ENCODE assay signal across 7 mouse cellular contexts in the genomic region with DNA sequence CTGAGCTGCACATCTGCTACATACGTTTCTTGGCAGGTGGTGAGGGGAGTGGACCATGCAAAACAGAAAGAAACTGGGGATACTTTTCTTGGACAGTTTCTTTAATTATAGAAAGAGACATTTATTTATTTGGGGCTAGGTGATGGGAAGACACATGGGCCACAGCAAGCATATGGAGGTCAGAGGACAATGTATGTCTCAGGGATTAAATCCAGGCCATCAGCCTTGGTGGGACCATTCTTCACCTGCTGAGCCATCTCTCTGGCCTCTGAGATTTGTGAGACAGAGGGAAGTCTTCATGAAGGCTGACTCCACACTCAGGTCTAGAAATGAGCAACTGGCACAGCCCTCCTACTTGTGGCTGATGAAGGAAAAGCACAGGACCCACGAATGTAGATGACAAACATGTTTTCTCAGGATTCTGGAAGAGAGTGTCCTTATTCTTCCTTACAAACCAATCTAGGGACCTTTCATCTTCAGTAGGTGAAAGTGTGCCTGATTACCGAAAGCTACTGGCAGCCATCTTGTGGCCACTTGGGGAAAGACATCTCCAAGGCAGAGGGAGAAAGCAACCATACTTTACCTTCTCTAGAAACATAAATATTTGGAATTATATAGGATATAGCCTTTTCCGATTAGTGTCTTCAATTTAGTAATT. TPM values are rescaled to one million over a fixed set of nuclear protein-coding genes. Genes with fewer than 3 reads are reported as not detected.
DNase-seq lines count a peak whose midpoint lies in the region; ATAC-seq and TF ChIP-seq lines count a peak whose summit lies in the region.

No protein-coding gene starts in this region.

- no peak overlapping the region for H3K9ac ChIP-seq in midbrain, embryonic 11.5 days (ENCODE audit: low read length)
- no peak overlapping the region for H3K9ac ChIP-seq in midbrain, embryonic 16.5 days (ENCODE audit: low read depth, low read length)
- H3K9ac ChIP-seq in limb, embryonic 14.5 days (ENCODE audit: low read depth, low read length, severe bottlenecking): no peak overlapping the region

- no peak overlapping the region for H3K4me2 ChIP-seq in midbrain, embryonic 11.5 days
- H3K4me2 ChIP-seq in midbrain, embryonic 16.5 days (ENCODE audit: low read length): no peak overlapping the region
- no peak overlapping the region for H3K4me2 ChIP-seq in limb, embryonic 14.5 days (replicated peaks; ENCODE audit: low read depth, low read length, severe bottlenecking)

- no peak overlapping the region for H3K4me3 ChIP-seq in midbrain, embryonic 11.5 days (ENCODE audit: low read depth, low read length)
- H3K4me3 ChIP-seq in midbrain, embryonic 16.5 days (ENCODE audit: low read depth, low read length): no peak overlapping the region
- no peak overlapping the region for H3K4me3 ChIP-seq in limb, embryonic 14.5 days (replicated peaks; ENCODE audit: low read length)

- DNase-seq in midbrain, embryonic 11.5 days (ENCODE audit: low spot score, missing footprints): peak; percentile 83
- peak; percentile 25 for DNase-seq in R1 (ENCODE audit: low read depth, low spot score)
- DNase-seq in cerebellum, postnatal 10 days: peak; percentile 73 to 76
- peak; percentile 68 for DNase-seq in heart, postnatal 4 days
- peak; percentile 55 for DNase-seq in limb, embryonic 14.5 days (ENCODE audit: low spot score)
- DNase-seq in right cerebral cortex, adult 18-20 months: peak; percentile 43

- no peak for ATAC-seq in midbrain, embryonic 11.5 days (ENCODE audit: low FRiP score)
- no peak for ATAC-seq in midbrain, embryonic 16.5 days
- ATAC-seq in limb, embryonic 14.5 days (ENCODE audit: low FRiP score, low read depth): no peak

- no peak for TF ChIP-seq POLR2A in limb, embryonic 14.5 days (IDR thresholded peaks at IDR 0.05; ENCODE audit: borderline replicate concordance, extremely low read depth, insufficient read depth, insufficient read length)

- 35% methylated on average over 4 of the region's 4 CpGs for WGBS in midbrain, embryonic 11.5 days
- 30% methylated on average over 4 of the region's 4 CpGs for WGBS in midbrain, embryonic 16.5 days
- 25% methylated on average over 4 of the region's 4 CpGs for WGBS in limb, embryonic 14.5 days

- H3K4me1 ChIP-seq in midbrain, embryonic 11.5 days (ENCODE audit: control insufficient read depth, insufficient read depth, low read length): no peaks in the 10 kb centered on the region
- peaks cover 3% of the 10 kb centered on the region; the same call in 1 of the 2 replicates for H3K4me1 ChIP-seq in midbrain, embryonic 16.5 days (ENCODE audit: control insufficient read depth, insufficient read depth, low read length)
- no peaks in the 10 kb centered on the region for H3K4me1 ChIP-seq in limb, embryonic 14.5 days (ENCODE audit: control insufficient read depth, insufficient read depth, low read length)

- H3K9me3 ChIP-seq in midbrain, embryonic 11.5 days (ENCODE audit: control insufficient read depth, low read length): no peaks in the 10 kb centered on the region
- H3K9me3 ChIP-seq in midbrain, embryonic 16.5 days (replicated peaks; ENCODE audit: control insufficient read depth, low read length, poor library complexity, severe bottlenecking): no peaks in the 10 kb centered on the region
- no peaks in the 10 kb centered on the region for H3K9me3 ChIP-seq in limb, embryonic 14.5 days (ENCODE audit: control insufficient read depth, low read length)

- H3K27me3 ChIP-seq in midbrain, embryonic 11.5 days (ENCODE audit: control insufficient read depth, insufficient read depth, low read length): no peaks in the 10 kb centered on the region
- H3K27me3 ChIP-seq in midbrain, embryonic 16.5 days (ENCODE audit: control insufficient read depth, insufficient read depth, low read depth, low read length): no peaks in the 10 kb centered on the region
- no peaks in the 10 kb centered on the region for H3K27me3 ChIP-seq in limb, embryonic 14.5 days (ENCODE audit: control insufficient read depth, insufficient read depth, low read length)

- H3K27ac ChIP-seq in midbrain, embryonic 11.5 days (ENCODE audit: low read depth, low read length): no peak overlapping the region
- no peak overlapping the region for H3K27ac ChIP-seq in midbrain, embryonic 16.5 days (ENCODE audit: low read length)
- no peak overlapping the region for H3K27ac ChIP-seq in limb, embryonic 14.5 days (replicated peaks; ENCODE audit: low read depth, low read length)

- H3K36me3 ChIP-seq in midbrain, embryonic 11.5 days (ENCODE audit: control insufficient read depth, insufficient read depth, low read length): no peaks in the 10 kb centered on the region
- no peaks in the 10 kb centered on the region for H3K36me3 ChIP-seq in midbrain, embryonic 16.5 days (ENCODE audit: control insufficient read depth, insufficient read depth, low read length)
- H3K36me3 ChIP-seq in limb, embryonic 14.5 days (ENCODE audit: control insufficient read depth, insufficient read depth, low read length): no peaks in the 10 kb centered on the region

RNA-seq across cellular contexts. Expression of gene Nnmt, which starts 45.3 kb away (rescaled TPM):
- polyA plus RNA-seq in midbrain, embryonic 11.5 days (2014; fragmentation: Nextera tagmentation; extraction: Ambion mirVana): 0.94 and 1.2 TPM in 2 replicates
- polyA plus RNA-seq in midbrain, embryonic 16.5 days (2015; fragmentation: Nextera tagmentation; extraction: Ambion mirVana): 2.4 and 2.9 TPM in 2 replicates
- total RNA-seq in heart, postnatal 4 days (2021): 10 to 100 TPM; 10.3 to 13.6 TPM
- 2.9 and 3.1 TPM in 2 replicates for polyA plus RNA-seq in limb, embryonic 14.5 days (2012; rRNA removed)
- polyA plus RNA-seq in limb, embryonic 14.5 days (2014; fragmentation: Nextera tagmentation; extraction: Ambion mirVana): 11.2 and 13.4 TPM in 2 replicates

Comparison
In these comparisons a context has a peak if more than half of its experiments do, and no peak if none do; other contexts are left out.
1. DNase-seq: peak in every context shown above with its lines; median percentile 83 in midbrain, embryonic 11.5 days; 74 in cerebellum, postnatal 10 days; 68 in heart, postnatal 4 days; 55 in limb, embryonic 14.5 days; 43 in right cerebral cortex, adult 18-20 months; 25 in R1.